Mouse (Mus musculus) liver, embryonic 13.5 days (tissue): ENCODE results near the gene Rbm26. TPM values are rescaled to one million over a fixed set of nuclear protein-coding genes. Genes with fewer than 3 reads are reported as not detected.

Experiments
- ATAC-seq: fragments of 200-750 bp; cut with Nextera tagmentation; 2 replicates; pipeline ENCODE4 v1.8.0; 2017; ENCODE audit warnings: low read depth, mild to moderate bottlenecking, moderate number of reproducible peaks, moderate library complexity
- DNase-seq: peaks from one replicate; pipeline ENCODE4 v3.0.0; 2022
- H3K27ac ChIP-seq: fragments of 300-500 bp; sonication (generic); 2 replicates; pipeline ENCODE4 v1.5.1; 2015; ENCODE audit warnings: moderate library complexity, mild to moderate bottlenecking, inconsistent platforms
- H3K27me3 ChIP-seq: fragments of 300-500 bp; sonication (generic); 2 replicates; pipeline ENCODE4 v1.6.1; 2015; ENCODE audit warnings: mild to moderate bottlenecking, inconsistent platforms
- H3K36me3 ChIP-seq: fragments of 300-500 bp; sonication (generic); 2 replicates; pipeline ENCODE4 v1.6.1; 2015; ENCODE audit warnings: mild to moderate bottlenecking, inconsistent platforms
- H3K4me1 ChIP-seq: fragments of 300-500 bp; sonication (generic); replicated peaks from 2 replicates; pipeline ENCODE4 v1.6.1; 2015; ENCODE audit warnings: inconsistent platforms
- H3K4me2 ChIP-seq: fragments of 300-500 bp; sonication (generic); 2 replicates; pipeline ENCODE4 v1.6.1; 2015; ENCODE audit warnings: inconsistent platforms, mild to moderate bottlenecking, moderate library complexity
- H3K4me3 ChIP-seq: fragments of 300-500 bp; sonication (generic); replicated peaks from 2 replicates; pipeline ENCODE4 v1.5.1; 2015; ENCODE audit warnings: mild to moderate bottlenecking, inconsistent platforms
- H3K9ac ChIP-seq: fragments of 300-500 bp; sonication (generic); 2 replicates; pipeline ENCODE4 v1.6.1; 2015; ENCODE audit warnings: mild to moderate bottlenecking, inconsistent platforms
- H3K9me3 ChIP-seq: fragments of 300-500 bp; sonication (generic); replicated peaks from 2 replicates; pipeline ENCODE4 v1.6.1; 2016; ENCODE audit warnings: inconsistent platforms
- WGBS: fragments of 180-500 bp; shearing (Covaris S2); methylation state at CpG from one replicate; pipeline ENCODE4 v1.1.7; 2015; ENCODE audit not compliant: insufficient replicate concordance; 5-methylcytosine and 5-hydroxymethylcytosine counted together
- polyA plus RNA-seq: library from polyadenylated mRNA; unstranded; fragments of >200 nt; fragmentation: Nextera tagmentation; extraction: Ambion mirVana; gene quantifications from 2 replicates; pipeline ENCODE4 v1.2.1, GENCODE M21; 2015

Rbm26 gene
- 11.1 and 11.7 TPM in 2 replicates for polyA plus RNA-seq

DNA sequence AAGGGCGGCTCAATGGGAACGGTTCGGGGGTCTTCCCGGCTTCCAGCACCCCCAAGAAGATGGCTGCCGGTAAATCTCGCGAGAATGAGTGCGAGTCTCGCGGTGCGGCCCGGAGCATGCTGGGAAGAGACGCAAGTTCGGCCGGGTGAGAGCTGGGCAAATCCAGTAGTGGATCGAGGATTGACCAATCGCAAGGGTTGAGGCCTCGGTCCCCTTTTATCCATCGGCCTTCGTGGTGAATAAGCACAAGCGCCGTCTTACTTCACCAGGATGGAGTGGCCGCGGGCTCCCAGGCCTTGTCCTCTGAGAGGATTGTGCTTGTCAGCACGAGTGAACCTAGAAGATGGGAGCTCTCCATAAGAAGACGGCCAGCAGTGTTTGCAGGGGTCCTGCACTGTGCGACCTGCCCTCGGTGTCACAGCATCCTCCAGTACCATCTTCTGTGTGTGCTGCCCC lies at the start of gene Rbm26:
Rbm26 (minus strand) TSS at position 90 of the 456 bp plus-strand sequence.
- H3K4me2 ChIP-seq: peak within 1 kb of the TSS; percentile 83
- H3K27ac ChIP-seq: peak within 1 kb of the TSS; percentile 89
- WGBS: under 1% methylated on average over 28 of the region's 28 CpGs
- peaks cover 35% of the 10 kb centered on the region for H3K4me1 ChIP-seq
- no peaks in the 10 kb centered on the region for H3K36me3 ChIP-seq
- no peaks in the 10 kb centered on the region for H3K27me3 ChIP-seq
- peak within 1 kb of the TSS; percentile 95 for H3K9ac ChIP-seq
- peak; percentile 94 for ATAC-seq
- H3K4me3 ChIP-seq: peak within 1 kb of the TSS; percentile 87
- peak; percentile 96 for DNase-seq
- H3K9me3 ChIP-seq: no peaks in the 10 kb centered on the region

DNA sequence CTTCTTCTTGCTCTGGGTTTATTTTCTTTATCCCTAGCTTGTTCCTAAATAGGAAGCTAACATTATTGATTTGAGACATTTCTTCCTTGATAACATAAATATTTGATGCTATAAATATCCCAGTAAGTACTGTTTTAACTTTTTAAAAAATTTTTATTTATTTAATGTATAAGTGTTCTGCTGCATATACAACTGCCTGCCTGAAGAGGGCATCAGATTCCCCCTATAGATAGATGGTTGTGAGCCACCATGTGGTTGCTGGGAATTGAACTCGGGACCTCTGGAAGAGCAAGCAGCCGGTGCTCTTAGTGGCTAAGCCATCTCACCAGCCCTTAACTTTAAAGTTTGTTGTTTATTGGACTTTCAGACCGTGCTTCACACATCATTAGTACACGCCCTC lies 48.7 kb upstream of the Rbm26 start:
- ATAC-seq (no peak), DNase-seq (no peak)
- no peak overlapping the region for H3K27ac ChIP-seq
- H3K4me3 ChIP-seq: no peak overlapping the region
- no peaks in the 10 kb centered on the region for H3K9me3 ChIP-seq
- H3K4me1 ChIP-seq: no peaks in the 10 kb centered on the region
- H3K9ac ChIP-seq: no peak overlapping the region
- no peaks in the 10 kb centered on the region for H3K27me3 ChIP-seq
- H3K36me3 ChIP-seq: no peaks in the 10 kb centered on the region
- no peak overlapping the region for H3K4me2 ChIP-seq
- 58% methylated on average over 4 of the region's 4 CpGs for WGBS

DNA sequence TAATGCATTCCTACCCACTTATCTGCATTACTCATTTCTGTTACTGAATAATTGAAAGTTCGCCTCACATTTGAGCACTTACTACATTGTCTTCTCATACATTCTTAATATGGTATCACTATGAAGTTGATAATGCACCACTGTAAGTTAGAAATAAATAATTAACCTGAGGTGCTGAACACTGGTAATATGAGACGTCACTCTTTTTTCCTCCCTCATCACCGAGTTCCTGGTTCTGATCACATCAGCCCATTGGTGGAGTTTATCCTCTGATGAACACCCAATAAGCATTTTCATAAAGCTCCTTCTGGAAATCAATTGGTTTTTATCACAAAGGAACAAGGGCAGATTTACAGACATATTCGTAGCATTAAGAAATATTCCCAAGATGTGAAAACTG lies 45.1 kb upstream of the Rbm26 start:
- no peak for ATAC-seq
- Histone ChIP-seq H3K9me3 (no peaks in the 10 kb centered on the region), H3K27ac (no peak overlapping the region), H3K27me3 (no peaks in the 10 kb centered on the region), H3K36me3 (no peaks in the 10 kb centered on the region), H3K4me2 (no peak overlapping the region), H3K9ac (no peak overlapping the region), H3K4me1 (no peaks in the 10 kb centered on the region), H3K4me3 (no peak overlapping the region)
- WGBS: 60% methylated on average over 4 of the region's 4 CpGs
- DNase-seq: no peak

DNA sequence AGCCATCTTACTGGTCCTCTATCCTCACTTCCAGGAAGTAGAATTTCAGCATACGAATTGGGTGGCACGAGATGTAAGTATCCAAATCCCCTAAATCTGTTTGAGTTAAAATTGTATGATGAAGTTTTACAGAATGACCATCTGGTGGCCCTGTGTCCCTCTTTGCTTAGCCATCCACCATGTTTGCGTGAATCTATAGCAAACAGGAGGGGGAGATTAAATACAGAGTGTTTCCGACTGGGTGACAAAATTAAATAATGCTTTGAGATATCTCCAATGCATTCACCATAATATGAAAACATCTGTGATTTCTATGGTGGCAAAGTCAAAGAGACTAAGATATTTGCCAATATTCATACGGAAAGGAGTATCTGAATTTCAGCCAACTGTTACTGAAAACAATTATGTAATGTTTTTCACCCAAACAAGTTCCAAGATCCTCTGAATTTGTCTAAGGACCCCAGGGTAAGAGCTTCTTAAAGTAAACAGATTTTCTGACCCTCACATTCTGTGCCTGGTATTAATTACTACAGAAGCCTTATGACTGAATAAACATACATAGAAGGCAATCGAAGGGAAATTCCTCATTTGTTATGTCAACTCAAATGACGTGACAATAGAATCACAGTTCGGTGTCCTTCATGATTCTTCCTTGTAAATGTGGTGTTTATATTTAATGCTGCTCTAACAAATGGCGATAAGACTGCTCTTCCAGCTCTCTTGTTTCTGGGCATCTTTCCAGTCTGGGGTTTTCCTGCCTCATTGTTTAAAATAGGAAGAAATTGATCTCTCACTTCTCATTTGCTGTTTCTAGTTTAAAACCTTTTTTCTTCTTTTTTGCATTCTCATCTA lies 42.6 kb upstream of the Rbm26 start:
- H3K4me2 ChIP-seq: no peak overlapping the region
- no peak for ATAC-seq
- H3K27ac ChIP-seq: no peak overlapping the region
- WGBS: 64% methylated on average over 9 of the region's 9 CpGs
- H3K9me3 ChIP-seq: no peaks in the 10 kb centered on the region
- H3K9ac ChIP-seq: no peak overlapping the region
- no peaks in the 10 kb centered on the region for H3K36me3 ChIP-seq
- no peak for DNase-seq
- no peaks in the 10 kb centered on the region for H3K4me1 ChIP-seq
- H3K4me3 ChIP-seq: no peak overlapping the region
- H3K27me3 ChIP-seq: no peaks in the 10 kb centered on the region

DNA sequence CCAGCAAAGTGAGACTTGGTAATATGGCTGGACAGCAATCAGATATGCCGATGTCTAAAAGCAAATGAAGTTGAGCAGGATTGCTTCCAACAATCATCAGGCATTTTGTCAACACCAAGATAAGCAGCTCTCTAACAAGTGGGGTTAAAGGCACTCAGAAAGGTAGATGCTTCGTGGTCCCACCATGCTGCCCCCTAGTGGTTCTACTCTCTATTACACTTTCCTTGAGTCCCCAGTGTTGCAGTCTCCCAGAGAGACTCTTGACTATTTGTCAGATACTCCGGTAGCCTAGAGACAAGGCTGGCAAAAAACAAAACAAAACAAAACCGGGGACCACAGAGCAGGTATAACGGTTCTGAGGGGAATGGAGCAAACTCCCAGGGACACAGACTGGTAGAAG lies 21.3 kb upstream of the Rbm26 start:
- 0 out of 2 replicates have a peak, but pooled peaks cover 4% of the 10 kb centered on the region for H3K4me1 ChIP-seq
- no peaks in the 10 kb centered on the region for H3K36me3 ChIP-seq
- no peak overlapping the region for H3K9ac ChIP-seq
- no peaks in the 10 kb centered on the region for H3K9me3 ChIP-seq
- WGBS: 35% methylated on average over 5 of the region's 5 CpGs
- no peak for ATAC-seq
- no peaks in the 10 kb centered on the region for H3K27me3 ChIP-seq
- DNase-seq: peak; percentile 14
- no peak overlapping the region for H3K4me2 ChIP-seq
- no peak overlapping the region for H3K4me3 ChIP-seq
- H3K27ac ChIP-seq: no peak overlapping the region

DNA sequence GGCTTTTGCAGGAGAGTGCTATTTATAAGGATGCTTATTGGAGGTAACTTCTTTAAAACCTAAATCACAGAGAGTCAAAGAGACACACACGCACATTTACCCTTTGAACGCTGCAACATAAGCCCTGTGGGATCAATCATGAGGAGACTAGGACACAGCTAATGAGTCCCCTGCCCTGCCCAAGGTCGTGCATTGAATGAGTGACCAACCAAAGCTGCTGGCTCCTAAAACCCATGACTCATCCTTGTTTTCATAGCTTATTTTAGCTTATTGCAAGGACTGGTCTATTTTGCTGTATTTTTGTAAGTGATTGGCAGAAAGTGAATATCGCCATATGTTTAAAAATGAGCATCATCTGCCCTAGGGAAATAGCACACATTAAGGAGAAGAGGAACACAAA lies 17.6 kb upstream of the Rbm26 start:
- no peaks in the 10 kb centered on the region for H3K9me3 ChIP-seq
- WGBS: 62% methylated on average over 4 of the region's 4 CpGs

DNA sequence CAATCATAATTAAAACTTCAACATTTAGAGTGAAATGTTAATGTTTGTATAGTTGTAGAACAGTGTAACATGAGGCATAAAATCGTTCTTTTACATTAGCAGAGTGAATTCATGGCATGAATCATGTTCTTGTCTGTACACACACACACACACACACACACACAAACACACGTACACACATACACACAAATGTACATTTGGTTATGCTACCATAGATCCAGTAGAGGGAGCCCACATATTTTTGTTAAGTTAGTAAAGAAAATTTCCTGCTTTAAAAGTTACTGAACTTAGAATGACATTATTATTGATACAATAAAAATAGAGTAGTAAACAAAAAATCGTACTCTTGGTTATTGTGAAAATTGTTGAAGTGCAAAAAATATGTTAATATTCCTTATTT lies 7.7 kb upstream of the Rbm26 start:
- H3K9me3 ChIP-seq: no peaks in the 10 kb centered on the region
- no peaks in the 10 kb centered on the region for H3K27me3 ChIP-seq
- no peaks in the 10 kb centered on the region for H3K4me1 ChIP-seq
- no peak for ATAC-seq
- no peaks in the 10 kb centered on the region for H3K36me3 ChIP-seq
- no peak overlapping the region for H3K9ac ChIP-seq
- H3K4me3 ChIP-seq: no peak overlapping the region
- no peak overlapping the region for H3K27ac ChIP-seq
- H3K4me2 ChIP-seq: no peak overlapping the region
- DNase-seq: no peak
- 35% methylated on average over 3 of the region's 3 CpGs for WGBS

More for the DNA sequence above, 17.6 kb upstream of the Rbm26 start:
- Histone ChIP-seq H3K9ac (no peak overlapping the region), H3K27me3 (no peaks in the 10 kb centered on the region), H3K4me3 (no peak overlapping the region), H3K4me1 (0 out of 2 replicates have a peak, but pooled peaks cover 4% of the 10 kb centered on the region), H3K27ac (no peak overlapping the region), H3K4me2 (no peak overlapping the region), H3K36me3 (no peaks in the 10 kb centered on the region)
- no peak for DNase-seq
- no peak for ATAC-seq

DNA sequence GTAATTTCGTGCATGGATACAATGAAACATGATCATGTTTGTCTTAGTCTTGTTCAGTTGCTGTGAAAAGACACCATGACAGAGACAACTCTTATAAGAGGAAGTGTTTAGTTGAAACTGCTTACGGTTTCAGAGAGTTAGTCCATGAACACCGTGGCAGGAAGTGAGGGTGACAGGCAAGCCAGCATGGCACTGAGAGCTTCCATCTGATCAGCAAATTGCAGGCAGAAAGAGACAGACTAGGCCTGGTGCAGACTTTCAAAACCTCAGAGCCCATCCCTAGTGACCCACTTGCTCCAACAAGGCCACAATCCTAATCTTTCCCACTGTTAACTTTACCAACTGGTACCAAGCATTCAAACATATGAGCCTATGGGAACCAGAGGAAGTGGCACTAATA lies 5.7 kb upstream of the Rbm26 start:
- Histone ChIP-seq H3K9ac (no peak overlapping the region), H3K27ac (no peak overlapping the region), H3K27me3 (no peaks in the 10 kb centered on the region), H3K36me3 (no peaks in the 10 kb centered on the region), H3K4me2 (no peak overlapping the region), H3K4me1 (0 out of 2 replicates have a peak, but pooled peaks cover 2% of the 10 kb centered on the region), H3K9me3 (no peaks in the 10 kb centered on the region), H3K4me3 (no peak overlapping the region)
- ATAC-seq: no peak
- DNase-seq: no peak
- 26% methylated on average over 3 of the region's 3 CpGs for WGBS

DNA sequence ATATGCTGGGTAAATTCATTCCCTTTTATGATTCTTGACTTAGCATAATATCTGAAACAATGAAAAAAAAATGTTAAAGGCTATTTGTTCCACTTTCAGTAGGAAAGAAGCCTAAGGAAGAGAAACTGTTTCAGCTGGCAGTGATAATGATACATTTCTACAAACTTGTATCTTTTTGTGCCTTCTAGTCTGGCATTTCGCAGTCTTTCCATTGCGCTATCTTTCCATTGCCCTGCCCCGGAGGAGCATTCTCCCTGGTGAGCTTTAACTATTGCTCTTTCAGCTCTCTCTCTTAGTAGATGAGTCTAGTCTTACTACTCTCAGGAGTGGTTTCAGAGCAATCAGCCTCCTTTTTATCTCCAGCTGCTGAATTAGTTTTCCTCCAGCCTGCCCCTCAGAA lies 2.6 kb upstream of the Rbm26 start:
- 98% methylated on average over 3 of the region's 3 CpGs for WGBS
- Histone ChIP-seq H3K27ac (no peak overlapping the region), H3K27me3 (no peaks in the 10 kb centered on the region), H3K4me1 (peaks cover 19% of the 10 kb centered on the region), H3K36me3 (no peaks in the 10 kb centered on the region), H3K4me2 (no peak overlapping the region), H3K9ac (no peak overlapping the region), H3K9me3 (no peaks in the 10 kb centered on the region), H3K4me3 (no peak overlapping the region)
- DNase-seq (no peak), ATAC-seq (no peak)

DNA sequence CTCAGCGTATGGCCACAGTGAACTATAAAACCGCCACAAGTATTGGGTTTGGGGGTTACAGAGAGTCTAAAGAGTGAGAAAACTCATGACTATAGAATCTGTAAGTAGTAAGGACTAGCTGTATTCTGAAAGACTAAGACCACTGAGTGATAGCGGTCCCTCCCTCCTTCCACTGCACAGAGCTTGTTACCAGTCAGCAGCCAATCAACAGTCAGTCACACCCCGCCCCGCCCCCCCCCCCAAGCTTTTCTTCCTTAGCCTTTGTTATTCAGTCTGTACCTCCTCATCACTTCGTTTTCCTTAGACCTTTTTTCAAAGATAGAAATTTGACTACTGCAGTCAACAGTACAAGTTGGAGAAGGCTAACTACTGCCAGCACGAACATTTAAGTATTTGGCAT lies 1.9 kb upstream of the Rbm26 start:
- Histone ChIP-seq H3K4me1 (peaks cover 22% of the 10 kb centered on the region), H3K27ac (no peak overlapping the region), H3K9ac (no peak overlapping the region), H3K36me3 (no peaks in the 10 kb centered on the region), H3K4me3 (no peak overlapping the region), H3K27me3 (no peaks in the 10 kb centered on the region), H3K4me2 (no peak overlapping the region), H3K9me3 (no peaks in the 10 kb centered on the region)
- ATAC-seq (no peak), DNase-seq (no peak)
- 51% methylated on average over 7 of the region's 7 CpGs for WGBS

DNA sequence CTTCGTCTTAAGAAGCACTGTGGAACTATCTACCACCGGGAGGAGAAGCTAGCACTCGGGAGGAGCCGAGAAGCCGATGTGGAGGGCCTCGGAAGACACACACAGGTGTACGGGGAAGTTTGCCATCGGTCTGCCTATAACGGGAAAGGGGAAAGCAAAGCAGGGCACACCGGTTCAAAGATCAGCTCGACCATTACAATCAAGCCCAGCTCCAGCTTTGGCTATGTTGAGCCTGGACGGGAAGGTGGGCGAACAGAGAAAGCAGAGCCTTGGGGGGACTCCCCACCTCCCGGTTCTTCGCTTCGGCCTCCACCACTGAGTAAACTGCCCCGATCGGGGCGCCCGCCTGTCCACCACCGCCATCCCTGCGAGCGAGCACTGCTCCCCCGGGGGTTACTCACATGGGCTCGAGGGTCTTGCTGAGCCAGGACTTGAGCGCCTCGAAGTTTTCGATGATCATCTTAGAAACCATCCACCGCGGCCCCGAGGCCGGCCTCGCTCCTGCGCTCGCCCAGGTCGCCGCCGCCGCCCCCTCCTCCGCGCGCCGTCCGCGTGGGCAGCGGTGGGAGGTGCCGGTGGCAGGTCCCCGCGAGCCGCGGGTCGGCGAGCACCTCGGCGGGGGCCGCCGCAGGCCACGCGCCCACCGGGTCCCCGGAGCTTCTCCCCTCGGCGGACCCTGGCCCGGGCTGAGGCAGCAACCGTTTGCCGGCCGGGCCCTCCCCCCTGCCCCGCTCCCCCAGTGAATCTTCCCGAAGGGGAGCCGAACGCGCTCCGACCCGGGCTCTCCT lies 552 bp downstream of the Rbm26 start:
- H3K36me3 ChIP-seq: no peaks in the 10 kb centered on the region
- under 1% methylated on average over 74 of the region's 74 CpGs for WGBS
- no peaks in the 10 kb centered on the region for H3K9me3 ChIP-seq
- peak overlapping the region; percentile 87 for H3K4me3 ChIP-seq
- H3K4me2 ChIP-seq: peak overlapping the region; percentile 83
- peaks cover 36% of the 10 kb centered on the region for H3K4me1 ChIP-seq
- H3K9ac ChIP-seq: peak overlapping the region; percentile 95
- no peaks in the 10 kb centered on the region for H3K27me3 ChIP-seq
- H3K27ac ChIP-seq: peak overlapping the region; percentile 89
- ATAC-seq (peak; percentile 68), DNase-seq (peak; percentile 37)
